Mouse (Mus musculus) liver, embryonic 13.5 days (tissue): ENCODE measurements around the gene Dhrs3. TPM values are rescaled to one million over a fixed set of nuclear protein-coding genes. Genes with fewer than 3 reads are reported as not detected.

ENCODE experiments used
- ATAC-seq: fragments of 200-750 bp; cut with Nextera tagmentation; 2 replicates; pipeline ENCODE4 v1.8.0; 2017; ENCODE audit warnings: low read depth, mild to moderate bottlenecking, moderate number of reproducible peaks, moderate library complexity
- DNase-seq: peaks from one replicate; pipeline ENCODE4 v3.0.0; 2022
- H3K27ac ChIP-seq: fragments of 300-500 bp; sonication (generic); 2 replicates; pipeline ENCODE4 v1.5.1; 2015; ENCODE audit warnings: moderate library complexity, mild to moderate bottlenecking, inconsistent platforms
- H3K27me3 ChIP-seq: fragments of 300-500 bp; sonication (generic); 2 replicates; pipeline ENCODE4 v1.6.1; 2015; ENCODE audit warnings: mild to moderate bottlenecking, inconsistent platforms
- H3K36me3 ChIP-seq: fragments of 300-500 bp; sonication (generic); 2 replicates; pipeline ENCODE4 v1.6.1; 2015; ENCODE audit warnings: mild to moderate bottlenecking, inconsistent platforms
- H3K4me1 ChIP-seq: fragments of 300-500 bp; sonication (generic); replicated peaks from 2 replicates; pipeline ENCODE4 v1.6.1; 2015; ENCODE audit warnings: inconsistent platforms
- H3K4me2 ChIP-seq: fragments of 300-500 bp; sonication (generic); 2 replicates; pipeline ENCODE4 v1.6.1; 2015; ENCODE audit warnings: inconsistent platforms, mild to moderate bottlenecking, moderate library complexity
- H3K4me3 ChIP-seq: fragments of 300-500 bp; sonication (generic); replicated peaks from 2 replicates; pipeline ENCODE4 v1.5.1; 2015; ENCODE audit warnings: mild to moderate bottlenecking, inconsistent platforms
- H3K9ac ChIP-seq: fragments of 300-500 bp; sonication (generic); 2 replicates; pipeline ENCODE4 v1.6.1; 2015; ENCODE audit warnings: mild to moderate bottlenecking, inconsistent platforms
- H3K9me3 ChIP-seq: fragments of 300-500 bp; sonication (generic); replicated peaks from 2 replicates; pipeline ENCODE4 v1.6.1; 2016; ENCODE audit warnings: inconsistent platforms
- WGBS: fragments of 180-500 bp; shearing (Covaris S2); methylation state at CpG from one replicate; pipeline ENCODE4 v1.1.7; 2015; ENCODE audit not compliant: insufficient replicate concordance; 5-methylcytosine and 5-hydroxymethylcytosine counted together
- polyA plus RNA-seq: library from polyadenylated mRNA; unstranded; fragments of >200 nt; fragmentation: Nextera tagmentation; extraction: Ambion mirVana; gene quantifications from 2 replicates; pipeline ENCODE4 v1.2.1, GENCODE M21; 2015

The Dhrs3 gene
- polyA plus RNA-seq, 1 experiment from 2014 or later = 25.0 TPM

DNA sequence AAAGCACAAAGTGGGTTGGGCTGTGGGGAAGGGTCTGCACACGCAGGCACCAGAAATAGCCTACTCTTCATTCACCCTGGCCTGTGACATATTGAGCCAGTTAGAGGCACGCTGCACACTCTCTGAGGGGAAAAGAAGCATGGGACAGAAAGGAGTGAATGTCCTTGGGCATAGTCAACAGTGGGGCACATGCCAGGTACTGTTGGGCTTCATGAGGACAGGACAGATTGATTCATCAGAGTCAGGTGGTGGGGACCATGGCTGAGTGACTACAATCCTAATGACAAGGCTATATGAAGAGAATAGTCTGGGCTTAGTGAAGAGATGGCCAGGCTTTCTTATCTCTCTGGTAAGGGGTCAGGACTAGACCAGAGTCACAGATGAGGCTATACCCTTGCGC lies 49.8 kb downstream of the Dhrs3 start:
- no peaks in the 10 kb centered on the region for H3K36me3 ChIP-seq
- H3K9me3 ChIP-seq = no peaks in the 10 kb centered on the region
- H3K4me2 ChIP-seq = no peak overlapping the region
- WGBS = 73% methylated on average over 3 of the region's 3 CpGs
- ATAC-seq (no peak), DNase-seq (no peak)
- peaks cover 12% of the 10 kb centered on the region for H3K4me1 ChIP-seq
- no peak overlapping the region for H3K27ac ChIP-seq
- no peaks in the 10 kb centered on the region for H3K27me3 ChIP-seq
- H3K9ac ChIP-seq = no peak overlapping the region
- H3K4me3 ChIP-seq = no peak overlapping the region

DNA sequence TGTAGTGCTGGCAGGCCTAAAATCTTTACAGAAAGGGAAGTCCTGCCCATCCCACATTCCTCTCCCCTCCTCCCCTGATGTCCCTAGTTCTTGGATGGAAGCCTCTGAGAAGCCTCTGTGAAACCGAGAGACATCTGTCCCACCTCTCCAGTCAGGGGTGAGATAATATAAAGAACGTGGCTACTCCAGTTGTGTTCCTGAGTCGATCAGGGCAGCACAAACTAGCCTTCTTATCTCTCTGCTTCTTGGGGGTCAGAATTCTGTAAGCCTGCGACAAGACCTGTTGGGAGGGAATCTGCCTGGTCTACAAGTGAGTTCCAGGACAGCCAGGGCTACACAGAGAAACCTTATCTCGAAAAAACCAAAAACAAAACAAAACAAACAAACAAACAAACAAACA lies 50.6 kb downstream of the Dhrs3 start:
- peak; percentile 62 for ATAC-seq
- 26% methylated on average over 5 of the region's 5 CpGs for WGBS
- no peaks in the 10 kb centered on the region for H3K36me3 ChIP-seq

DNA sequence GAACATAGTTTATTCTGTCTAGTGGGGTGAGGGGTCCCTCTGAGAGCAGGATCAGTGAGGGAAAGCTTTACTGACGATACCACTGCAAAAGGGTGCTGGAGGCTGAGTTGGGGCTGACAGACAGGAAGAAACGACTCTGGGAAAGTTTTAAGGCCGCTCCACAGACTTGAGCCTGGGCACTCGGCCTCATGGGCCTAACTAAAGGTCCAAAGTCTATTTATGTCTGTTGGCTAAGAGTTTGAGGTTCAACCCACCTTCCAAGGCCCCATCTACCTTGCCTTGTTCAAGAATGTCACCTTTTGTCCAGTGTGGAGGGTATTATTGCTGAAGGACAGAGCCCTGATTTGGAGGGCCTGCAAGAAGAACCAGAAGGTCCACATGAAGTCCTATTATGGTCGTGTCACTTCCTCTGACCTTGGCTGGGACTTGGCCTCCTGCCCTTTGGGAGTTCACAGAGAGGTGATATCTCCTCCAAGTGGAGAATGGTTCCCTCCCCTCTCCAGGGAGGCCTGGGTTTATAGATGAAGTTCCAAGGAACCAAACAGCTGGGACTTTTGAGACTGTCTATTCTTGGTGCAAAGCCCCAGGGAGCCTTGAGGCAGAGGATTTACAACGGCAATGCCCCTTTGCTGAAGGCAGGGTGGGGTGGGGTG lies 55.2 kb downstream of the Dhrs3 start:
- 54% methylated on average over 6 of the region's 6 CpGs for WGBS

More for the DNA sequence above, 50.6 kb downstream of the Dhrs3 start:
- Histone ChIP-seq H3K4me2 (no peak overlapping the region), H3K4me1 (peaks cover 21% of the 10 kb centered on the region), H3K27ac (no peak overlapping the region; the same call in 1 of the 2 replicates), H3K27me3 (no peaks in the 10 kb centered on the region), H3K9me3 (no peaks in the 10 kb centered on the region), H3K4me3 (no peak overlapping the region), H3K9ac (no peak overlapping the region)
- DNase-seq = peak; percentile 15

DNA sequence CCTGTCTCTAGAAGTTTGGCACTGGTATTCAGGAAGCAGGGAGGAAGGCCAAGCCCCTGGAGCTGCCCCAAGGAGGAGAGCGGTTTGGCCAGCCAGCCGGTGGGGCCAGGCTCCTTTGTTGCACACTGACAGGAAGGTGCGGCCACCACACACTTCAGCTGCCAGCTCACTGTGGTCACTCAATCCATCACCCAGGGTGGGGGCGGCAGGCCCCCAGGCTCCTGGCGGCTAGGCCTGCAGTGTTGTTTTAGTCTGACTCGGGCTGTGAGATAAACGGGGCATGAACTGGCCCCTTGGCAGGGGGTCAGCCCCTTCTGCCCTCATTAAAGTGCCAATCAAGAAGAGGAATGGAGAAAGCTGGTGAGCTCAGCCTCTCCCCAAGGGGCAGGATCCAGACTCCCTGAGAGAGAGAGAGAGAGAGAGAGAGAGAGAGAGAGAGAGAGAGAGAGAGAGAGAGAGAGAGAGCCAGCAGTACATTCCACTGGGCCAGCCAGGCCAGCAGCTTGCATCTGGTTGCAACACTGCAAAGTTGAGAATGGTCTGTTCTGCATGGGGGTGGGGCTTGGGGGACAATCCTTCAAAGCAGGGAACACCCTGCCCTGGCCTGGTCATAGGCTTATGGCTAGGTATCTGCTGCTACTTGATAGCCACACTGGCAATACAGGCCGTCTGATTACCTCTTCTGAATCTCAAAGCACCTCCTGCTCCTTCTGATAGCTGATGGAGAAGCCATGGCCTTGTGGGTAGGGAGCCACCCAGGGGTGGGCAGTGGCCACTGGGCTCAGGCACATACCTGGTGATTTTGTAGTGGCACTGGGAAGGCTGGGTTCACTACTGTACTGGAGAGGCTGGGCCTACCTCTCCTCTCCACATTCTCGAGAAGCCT lies 57.1 kb downstream of the Dhrs3 start:
- peak overlapping the region; percentile 50 for H3K4me2 ChIP-seq
- WGBS = 17% methylated on average over 9 of the region's 9 CpGs
- H3K9ac ChIP-seq = peak overlapping the region; percentile 46
- no peaks in the 10 kb centered on the region for H3K27me3 ChIP-seq
- peak overlapping the region; percentile 82 for H3K27ac ChIP-seq
- peak overlapping the region; percentile 20 for H3K4me3 ChIP-seq
- peaks cover 40% of the 10 kb centered on the region for H3K4me1 ChIP-seq
- no peaks in the 10 kb centered on the region for H3K9me3 ChIP-seq
- H3K36me3 ChIP-seq = no peaks in the 10 kb centered on the region
- DNase-seq (peak; percentile 81), ATAC-seq (peak; percentile 98)

More for the DNA sequence above, 55.2 kb downstream of the Dhrs3 start:
- Histone ChIP-seq H3K9ac (no peak overlapping the region), H3K4me1 (peaks cover 49% of the 10 kb centered on the region), H3K4me3 (no peak overlapping the region), H3K27me3 (no peaks in the 10 kb centered on the region), H3K27ac (peak overlapping the region; percentile 82; the same call in 1 of the 2 replicates), H3K9me3 (no peaks in the 10 kb centered on the region), H3K4me2 (no peak overlapping the region), H3K36me3 (no peaks in the 10 kb centered on the region)
- ATAC-seq = no peak
- DNase-seq = no peak

DNA sequence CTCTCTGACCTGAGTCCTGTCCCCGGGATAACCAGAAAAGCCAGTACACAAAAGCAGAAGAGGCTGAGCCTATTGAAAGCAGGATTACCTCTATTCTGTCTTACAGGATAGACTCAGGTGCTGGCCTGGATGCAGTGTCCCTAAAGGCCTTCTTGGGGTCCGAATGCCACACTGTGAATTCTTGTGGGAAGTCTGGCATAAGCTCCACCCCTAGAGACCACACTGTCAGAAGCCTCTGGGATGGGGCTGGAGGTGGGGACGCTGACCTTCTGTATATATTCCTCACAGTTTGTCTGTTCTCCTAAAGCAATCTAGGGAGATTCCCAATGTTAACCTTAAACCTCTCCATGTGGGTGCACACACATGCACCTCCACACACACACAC lies 57.7 kb downstream of the Dhrs3 start:
- Histone ChIP-seq H3K4me2 (peak overlapping the region; percentile 50), H3K9me3 (no peaks in the 10 kb centered on the region), H3K27me3 (no peaks in the 10 kb centered on the region), H3K36me3 (no peaks in the 10 kb centered on the region), H3K9ac (peak overlapping the region; percentile 46; the same call in 1 of the 2 replicates), H3K4me1 (peaks cover 40% of the 10 kb centered on the region), H3K27ac (peak overlapping the region; percentile 82), H3K4me3 (no peak overlapping the region)
- 46% methylated on average over 3 of the region's 3 CpGs for WGBS
- DNase-seq (no peak), ATAC-seq (peak; percentile 1; the same call in 1 of the 2 replicates)

DNA sequence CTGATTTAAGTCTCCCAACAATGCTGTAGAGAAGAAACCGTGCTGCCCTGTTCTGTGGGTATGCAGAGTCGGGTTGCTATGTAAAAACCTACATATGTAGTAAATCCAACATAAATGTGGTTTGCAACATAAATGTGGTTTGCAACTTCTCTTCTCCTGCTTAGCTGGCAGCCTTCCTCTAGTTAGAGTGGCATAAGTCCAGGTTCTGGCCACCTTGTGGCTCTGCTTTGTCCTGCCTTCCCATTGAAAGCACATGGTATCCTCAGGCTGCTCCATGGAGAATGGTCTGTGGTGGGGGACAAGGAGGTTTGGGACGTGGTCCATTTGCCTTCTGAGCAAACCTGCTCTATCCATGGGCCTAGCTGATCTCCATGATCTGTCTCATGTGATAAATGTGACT lies 58.3 kb downstream of the Dhrs3 start:
- ATAC-seq = no peak
- Histone ChIP-seq H3K36me3 (no peaks in the 10 kb centered on the region), H3K27me3 (no peaks in the 10 kb centered on the region), H3K9ac (no peak overlapping the region), H3K27ac (peak overlapping the region; percentile 13; the same call in 1 of the 2 replicates), H3K9me3 (no peaks in the 10 kb centered on the region), H3K4me1 (peaks cover 40% of the 10 kb centered on the region), H3K4me3 (no peak overlapping the region), H3K4me2 (no peak overlapping the region)
- WGBS = 63% methylated on average over 3 of the region's 3 CpGs
- DNase-seq = no peak

DNA sequence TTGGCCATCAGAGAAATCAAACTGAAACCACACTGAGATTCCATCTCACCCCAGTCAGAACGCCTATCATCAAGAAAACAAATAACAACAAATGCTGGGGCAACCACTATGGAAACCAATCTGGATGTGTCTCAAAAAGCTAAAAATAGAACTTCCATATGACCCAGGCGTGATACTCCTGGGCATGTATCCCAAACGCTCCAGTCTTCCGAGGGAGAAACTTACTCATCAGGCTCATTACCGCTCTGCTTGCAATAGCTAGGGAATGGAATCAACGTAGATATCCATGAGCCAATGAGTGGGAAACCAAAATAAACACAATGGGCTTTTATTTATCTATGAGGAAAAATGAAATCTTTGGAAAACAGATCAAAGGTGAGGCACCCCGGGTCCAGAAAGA lies 59.2 kb downstream of the Dhrs3 start:
- ATAC-seq = no peak
- Histone ChIP-seq H3K27ac (no peak overlapping the region), H3K27me3 (no peaks in the 10 kb centered on the region), H3K9ac (no peak overlapping the region), H3K4me2 (no peak overlapping the region), H3K9me3 (no peaks in the 10 kb centered on the region), H3K4me3 (no peak overlapping the region), H3K4me1 (peaks cover 40% of the 10 kb centered on the region), H3K36me3 (no peaks in the 10 kb centered on the region)
- 78% methylated on average over 7 of the region's 7 CpGs for WGBS
- DNase-seq = no peak

DNA sequence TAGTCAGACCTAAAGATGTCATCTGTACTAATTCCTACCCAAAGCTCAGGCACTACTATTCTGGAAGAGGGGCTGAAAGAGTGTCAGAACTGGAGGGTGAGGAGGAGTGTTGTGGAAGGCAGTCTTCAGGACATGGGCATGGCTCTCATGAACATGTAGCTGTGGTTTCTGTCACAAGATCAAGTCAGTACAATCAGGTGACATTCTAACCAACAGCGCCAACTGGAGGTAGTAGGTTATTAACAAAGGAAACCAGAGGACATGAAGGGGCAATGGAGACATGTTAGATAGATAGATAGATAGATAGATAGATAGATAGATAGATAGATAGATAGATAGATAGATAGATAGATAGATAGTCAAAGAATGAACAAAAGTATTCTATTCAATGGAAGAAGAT lies 60.8 kb downstream of the Dhrs3 start:
- H3K4me3 ChIP-seq = no peak overlapping the region
- no peak overlapping the region for H3K9ac ChIP-seq
- ATAC-seq (no peak), DNase-seq (no peak)
- H3K4me1 ChIP-seq = peaks cover 35% of the 10 kb centered on the region
- no peak overlapping the region for H3K27ac ChIP-seq
- H3K4me2 ChIP-seq = no peak overlapping the region
- H3K36me3 ChIP-seq = no peaks in the 10 kb centered on the region
- H3K27me3 ChIP-seq = no peaks in the 10 kb centered on the region
- WGBS = 77% methylated on average over 1 of the region's 1 CpGs
- H3K9me3 ChIP-seq = no peaks in the 10 kb centered on the region

DNA sequence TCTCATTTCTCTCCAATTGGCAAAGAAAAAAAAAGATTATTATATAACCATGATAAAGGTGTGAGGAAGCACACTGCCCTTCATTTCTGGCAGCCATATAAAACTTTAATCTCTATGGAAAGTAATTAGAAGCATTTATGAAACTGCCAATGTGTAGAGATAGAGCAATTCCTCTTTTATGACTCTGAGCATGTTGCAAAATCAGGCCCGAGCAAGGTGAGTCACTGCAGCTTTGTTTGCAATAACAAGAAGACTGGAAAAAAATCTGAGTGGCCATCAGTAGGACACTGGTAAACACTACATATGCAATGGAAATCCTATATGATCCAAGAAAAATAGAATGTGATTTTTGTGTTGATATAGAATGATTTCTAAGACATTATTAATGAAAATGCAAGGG lies 63.2 kb downstream of the Dhrs3 start:
- no peak overlapping the region for H3K27ac ChIP-seq
- H3K9ac ChIP-seq = no peak overlapping the region
- no peak overlapping the region for H3K4me3 ChIP-seq
- H3K4me2 ChIP-seq = no peak overlapping the region
- no peaks in the 10 kb centered on the region for H3K9me3 ChIP-seq
- no peaks in the 10 kb centered on the region for H3K27me3 ChIP-seq
- peaks cover 11% of the 10 kb centered on the region for H3K4me1 ChIP-seq
- ATAC-seq (no peak), DNase-seq (no peak)
- no peaks in the 10 kb centered on the region for H3K36me3 ChIP-seq
- WGBS = 45% methylated on average over 1 of the region's 1 CpGs

DNA sequence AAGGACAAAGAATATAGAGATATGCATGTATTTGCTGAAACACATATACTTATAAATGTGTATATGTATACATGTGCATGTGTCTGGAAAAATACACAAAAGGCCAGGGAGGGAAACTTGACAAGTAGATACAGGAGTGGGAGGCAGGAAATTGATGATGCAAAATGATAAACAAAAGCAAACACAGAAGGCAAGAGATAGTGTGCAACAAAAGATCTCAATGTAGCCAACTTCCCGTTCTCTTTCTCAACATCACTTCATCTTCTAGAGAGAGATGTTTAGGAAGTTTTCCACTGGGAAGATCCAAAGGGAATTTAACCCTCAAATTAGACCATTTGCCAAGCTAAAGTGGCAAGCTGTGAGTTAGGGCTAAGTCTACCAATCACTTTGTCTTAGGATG lies 63.7 kb downstream of the Dhrs3 start:
- Histone ChIP-seq H3K4me2 (no peak overlapping the region), H3K27ac (no peak overlapping the region), H3K4me3 (no peak overlapping the region), H3K4me1 (peaks cover 9% of the 10 kb centered on the region), H3K9me3 (no peaks in the 10 kb centered on the region), H3K9ac (no peak overlapping the region), H3K27me3 (no peaks in the 10 kb centered on the region), H3K36me3 (no peaks in the 10 kb centered on the region)
- DNase-seq (no peak), ATAC-seq (no peak)
- 3% methylated on average over 1 of the region's 1 CpGs for WGBS

DNA sequence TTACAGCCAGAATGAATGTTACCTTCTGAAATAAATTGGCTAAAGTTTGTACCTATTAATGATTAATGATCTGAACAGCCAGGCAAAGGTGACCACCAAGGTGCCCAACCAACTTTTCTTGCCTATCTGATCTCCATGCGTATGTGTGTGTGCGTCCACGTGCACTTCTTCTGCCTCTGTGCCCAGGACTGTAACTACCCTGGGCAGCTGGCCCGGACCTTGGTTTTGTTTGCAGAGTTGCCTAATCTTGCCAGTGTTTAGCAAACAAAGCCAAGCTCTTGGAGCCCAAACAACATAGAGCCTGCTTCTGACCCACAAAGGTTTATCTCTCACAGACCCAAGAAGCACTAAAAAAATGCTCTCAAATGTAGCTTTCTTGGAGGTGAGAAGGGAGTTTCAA lies 64.6 kb downstream of the Dhrs3 start:
- peak; percentile 43 for ATAC-seq
- no peaks in the 10 kb centered on the region for H3K27me3 ChIP-seq
- DNase-seq = no peak

More for the DNA sequence above, 64.6 kb downstream of the Dhrs3 start:
- Histone ChIP-seq H3K27ac (peak overlapping the region; percentile 61), H3K36me3 (no peaks in the 10 kb centered on the region), H3K9ac (no peak overlapping the region), H3K4me1 (peaks cover 13% of the 10 kb centered on the region), H3K9me3 (no peaks in the 10 kb centered on the region), H3K4me2 (no peak overlapping the region), H3K4me3 (no peak overlapping the region)
- WGBS = 65% methylated on average over 4 of the region's 4 CpGs
